Mouse (Mus musculus): ENCODE results near the gene Icmt.

Gene Icmt

DNA sequence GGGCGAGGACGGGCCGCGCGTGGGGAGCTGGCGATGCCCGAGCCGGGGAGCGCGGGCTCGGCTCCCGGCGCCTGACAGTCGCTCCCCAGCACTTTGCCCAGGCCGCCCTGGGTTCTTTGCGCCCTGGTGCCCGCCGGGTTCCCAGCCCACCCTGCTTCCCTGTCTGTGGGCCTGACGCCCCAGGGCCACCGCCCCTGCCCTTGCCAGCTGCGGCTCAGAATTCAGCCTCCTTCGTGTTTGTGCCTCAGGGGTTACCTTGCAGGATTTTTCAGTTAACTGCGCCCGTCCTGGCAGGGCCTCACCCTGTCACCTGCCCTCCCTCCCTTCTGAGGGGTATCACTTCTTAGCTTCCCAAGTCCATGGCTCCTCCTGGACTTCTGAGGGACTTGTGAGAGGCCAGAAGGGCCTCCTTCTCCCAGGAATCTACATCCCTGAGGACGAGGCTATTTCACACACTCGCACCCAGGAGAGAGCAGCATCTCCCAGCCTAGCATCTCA lies 42.3 kb downstream of the Icmt start:
- no peak for DNase-seq (ENCODE audit: low read depth)

DNA sequence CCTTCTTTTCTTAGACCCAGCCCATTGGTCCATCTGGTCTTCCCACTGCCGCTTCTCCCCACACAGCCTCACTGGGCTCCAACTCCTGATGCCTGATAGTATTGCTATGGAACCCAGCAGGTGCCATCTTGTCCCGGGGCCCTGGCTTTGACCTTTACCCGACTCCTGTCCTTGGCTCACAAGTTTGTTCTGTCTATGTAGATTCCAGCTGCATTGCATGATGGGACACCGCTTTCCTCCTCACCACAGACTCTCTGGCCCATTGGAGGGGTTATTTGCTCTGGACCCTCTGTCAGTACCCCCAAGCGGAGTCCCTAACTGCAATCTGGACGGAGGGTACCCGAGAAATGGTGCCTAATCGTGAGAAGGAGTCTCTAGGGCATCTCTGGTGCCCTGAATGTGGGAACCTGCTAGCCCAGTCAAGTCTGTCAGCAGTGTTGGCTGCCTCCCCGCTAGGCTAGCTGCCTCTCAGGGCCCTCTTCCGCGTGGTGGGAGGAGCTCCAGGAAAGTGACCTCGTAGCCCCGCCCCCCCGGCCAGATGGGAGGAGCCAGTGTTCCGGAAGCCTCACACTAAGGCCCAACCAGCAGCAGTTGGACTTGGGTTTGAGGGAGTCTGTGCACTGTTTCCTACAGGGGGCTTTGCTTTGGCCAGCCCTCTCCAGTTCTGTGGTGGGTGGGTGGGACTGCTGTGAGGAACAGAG lies 43.7 kb downstream of the Icmt start:
- DNase-seq (ENCODE audit: low read depth): no peak

DNA sequence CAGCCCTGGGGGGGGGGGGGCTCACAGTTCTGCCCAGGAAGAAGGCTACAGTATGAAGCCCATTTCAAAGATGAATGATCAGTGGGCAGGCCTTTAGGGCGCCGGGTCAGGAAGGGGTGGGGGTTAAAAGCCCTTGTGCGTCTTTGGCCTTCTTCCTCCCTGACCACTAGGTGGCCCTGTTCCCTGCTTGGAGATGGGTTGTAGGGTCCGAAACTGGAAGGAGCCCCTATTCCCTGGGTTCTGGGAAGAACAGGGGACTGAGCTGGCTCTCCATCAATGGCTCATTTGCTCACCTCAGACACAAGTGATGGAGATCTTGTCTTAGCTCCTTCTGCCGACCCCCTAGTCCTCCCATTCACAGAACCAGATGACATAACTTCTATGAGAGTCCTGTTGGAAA lies 46.3 kb downstream of the Icmt start:
- peak; percentile 62 for DNase-seq (ENCODE audit: low read depth)

DNA sequence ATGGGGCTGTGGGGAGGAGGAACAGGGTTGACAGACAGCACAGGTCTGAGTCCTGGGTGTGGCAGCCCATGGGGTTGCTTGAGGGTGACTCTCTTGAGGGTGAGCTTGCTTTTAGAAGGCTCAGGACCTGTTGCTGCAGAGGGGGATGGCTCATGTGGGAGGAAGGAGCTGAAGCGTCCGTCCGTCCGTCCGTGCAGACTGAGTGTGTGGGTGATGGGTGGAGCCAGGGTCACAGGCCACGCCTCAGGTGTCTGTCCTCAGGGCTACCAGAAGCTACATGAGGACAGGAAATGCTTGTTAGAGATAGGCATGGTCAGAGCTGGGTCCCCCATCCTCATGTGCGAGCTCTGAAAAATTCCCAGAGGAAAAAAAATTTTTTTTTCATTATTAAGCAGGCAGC lies 47.6 kb downstream of the Icmt start:
- DNase-seq (ENCODE audit: low read depth): no peak

DNA sequence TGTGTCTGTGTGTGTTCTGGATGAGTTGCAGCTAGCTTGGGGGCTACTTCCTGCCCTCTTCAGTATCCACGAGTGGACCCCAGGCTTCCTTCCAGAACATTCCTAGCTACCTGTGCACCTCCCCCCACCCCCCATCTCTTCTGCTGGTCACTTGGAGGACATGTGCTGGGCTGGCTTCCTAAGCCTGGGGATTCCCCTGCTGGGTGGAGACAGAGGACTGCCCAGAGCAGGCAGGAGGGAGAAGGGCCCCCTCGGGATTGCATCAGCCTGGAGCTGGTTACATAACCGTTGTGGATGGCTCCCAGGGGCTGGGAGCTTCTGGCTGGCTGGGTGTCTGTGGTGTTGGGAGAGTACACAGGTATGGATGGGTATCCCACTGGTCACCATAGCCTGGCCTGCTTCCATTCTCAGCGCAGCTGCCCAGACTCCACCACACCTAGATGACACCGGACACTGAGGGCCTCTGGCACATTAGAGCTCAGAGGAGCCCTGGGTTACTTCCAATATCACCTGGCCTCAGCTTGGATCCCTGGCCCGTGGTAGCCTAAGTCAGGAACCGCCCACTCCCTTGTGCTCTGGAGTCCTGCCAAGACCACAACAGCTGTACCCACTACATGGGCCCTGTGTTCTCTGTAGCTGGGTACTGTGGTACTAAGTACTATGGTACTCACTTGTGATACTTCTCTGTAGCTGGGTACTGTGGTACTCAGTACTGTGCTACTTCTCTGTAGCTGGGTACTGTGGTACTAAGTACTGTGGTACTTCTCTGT lies 48.3 kb downstream of the Icmt start:
- peak; percentile 88 for DNase-seq (ENCODE audit: low read depth)

DNA sequence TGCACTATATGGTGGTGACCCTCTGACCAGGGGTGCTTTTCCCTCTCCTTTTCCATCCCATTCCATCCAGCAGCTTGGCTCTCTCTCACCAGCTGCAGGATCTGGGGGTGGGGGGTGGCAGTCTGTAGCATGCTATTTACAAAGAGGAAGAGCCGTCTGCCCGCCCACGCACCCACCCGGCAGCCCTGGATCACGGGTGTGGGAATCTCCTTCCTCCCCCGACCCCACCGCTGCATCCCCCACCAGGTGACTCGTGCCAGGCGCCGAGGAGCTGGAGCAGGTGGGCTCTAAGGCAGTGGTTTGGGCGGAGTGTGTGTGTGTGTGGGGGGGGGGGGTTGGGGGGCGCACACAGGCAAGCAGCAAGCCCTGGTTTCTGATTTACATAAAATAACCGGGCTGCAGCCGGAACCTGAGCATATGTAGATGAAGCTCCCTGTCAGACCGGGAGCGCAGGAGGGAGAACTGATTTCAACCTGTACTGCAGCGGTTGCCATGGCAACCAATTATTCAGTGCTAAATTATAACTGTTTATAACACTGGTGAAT lies 52.9 kb downstream of the Icmt start:
- peak; percentile 43 for DNase-seq (ENCODE audit: low read depth)

DNA sequence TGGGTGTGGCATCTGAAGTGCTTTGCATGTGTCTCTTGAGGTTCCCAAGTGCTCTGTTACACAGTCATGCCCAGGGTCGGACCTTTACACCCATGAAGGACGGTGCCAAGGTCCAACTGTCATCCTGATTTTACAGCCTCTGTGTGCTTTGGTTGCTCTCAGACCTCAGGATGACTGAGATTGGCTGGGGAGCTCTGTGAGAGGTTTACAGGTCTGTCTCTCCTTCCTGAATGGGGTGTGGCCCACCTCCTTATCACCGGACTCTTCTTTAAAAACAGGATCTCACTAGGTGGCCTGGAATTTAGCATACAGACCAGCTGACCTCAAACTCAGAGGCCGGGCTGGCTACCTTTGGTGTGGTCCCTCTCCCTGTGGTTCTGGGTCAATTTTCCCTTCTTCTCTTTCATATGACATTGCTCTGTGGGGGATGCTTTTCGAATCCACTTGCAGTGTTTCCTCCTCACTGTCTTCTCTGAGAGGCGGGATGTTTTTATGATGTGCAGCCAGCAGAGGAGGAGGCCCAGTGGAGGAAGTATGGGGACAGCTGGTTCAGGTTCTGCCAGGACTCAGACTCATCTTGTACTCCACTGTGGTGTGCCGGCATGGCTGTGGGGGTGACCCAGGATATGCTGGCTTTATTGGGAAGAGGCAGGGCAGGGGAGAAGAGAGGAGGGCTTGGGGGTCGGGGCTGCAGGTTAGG lies 53.8 kb downstream of the Icmt start:
- DNase-seq (ENCODE audit: low read depth): no peak

DNA sequence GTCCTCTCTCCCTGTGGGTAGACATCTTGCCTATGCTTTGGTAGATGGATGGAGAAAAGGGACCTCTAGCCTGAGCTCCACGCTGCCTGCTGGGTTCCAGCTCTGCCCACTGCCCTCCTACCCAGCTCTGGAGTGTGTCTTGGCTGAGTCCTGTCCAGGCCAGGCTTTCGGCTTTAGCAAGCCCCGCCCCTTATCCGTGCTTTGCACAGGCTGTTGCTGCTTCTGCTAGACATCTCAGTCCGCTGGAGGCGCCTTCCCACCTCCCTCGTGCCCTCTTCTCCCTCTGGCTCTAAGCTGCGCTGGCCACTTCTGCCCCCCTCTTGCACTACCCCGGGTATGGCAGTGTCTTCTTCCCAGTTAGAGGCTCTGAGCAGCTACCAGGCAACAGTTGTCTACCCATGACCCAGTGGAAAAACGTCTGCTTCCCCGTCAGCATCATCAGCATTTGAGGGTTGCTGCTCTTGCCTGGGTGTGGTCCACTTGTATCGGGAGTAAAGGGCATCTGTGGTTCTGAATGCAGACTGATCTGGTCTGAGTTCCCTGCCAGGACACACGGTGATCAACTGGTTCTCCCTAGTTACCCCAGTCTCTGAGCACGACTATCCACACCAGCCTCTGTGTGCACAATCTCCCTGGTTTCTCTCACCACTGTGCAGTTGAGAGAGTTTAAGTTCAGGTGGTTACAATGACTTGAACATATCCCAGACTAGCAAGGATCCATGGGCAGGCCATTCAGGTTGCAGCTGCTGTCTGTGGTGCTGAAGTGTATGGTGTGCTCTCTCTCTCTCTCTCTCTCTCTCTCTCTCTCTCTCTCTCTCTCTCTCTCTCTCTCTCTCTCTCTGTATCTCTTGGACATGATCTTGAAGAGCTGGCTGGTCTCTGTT lies 54.6 kb downstream of the Icmt start:
- peak; percentile 63 for DNase-seq (ENCODE audit: low read depth)

DNA sequence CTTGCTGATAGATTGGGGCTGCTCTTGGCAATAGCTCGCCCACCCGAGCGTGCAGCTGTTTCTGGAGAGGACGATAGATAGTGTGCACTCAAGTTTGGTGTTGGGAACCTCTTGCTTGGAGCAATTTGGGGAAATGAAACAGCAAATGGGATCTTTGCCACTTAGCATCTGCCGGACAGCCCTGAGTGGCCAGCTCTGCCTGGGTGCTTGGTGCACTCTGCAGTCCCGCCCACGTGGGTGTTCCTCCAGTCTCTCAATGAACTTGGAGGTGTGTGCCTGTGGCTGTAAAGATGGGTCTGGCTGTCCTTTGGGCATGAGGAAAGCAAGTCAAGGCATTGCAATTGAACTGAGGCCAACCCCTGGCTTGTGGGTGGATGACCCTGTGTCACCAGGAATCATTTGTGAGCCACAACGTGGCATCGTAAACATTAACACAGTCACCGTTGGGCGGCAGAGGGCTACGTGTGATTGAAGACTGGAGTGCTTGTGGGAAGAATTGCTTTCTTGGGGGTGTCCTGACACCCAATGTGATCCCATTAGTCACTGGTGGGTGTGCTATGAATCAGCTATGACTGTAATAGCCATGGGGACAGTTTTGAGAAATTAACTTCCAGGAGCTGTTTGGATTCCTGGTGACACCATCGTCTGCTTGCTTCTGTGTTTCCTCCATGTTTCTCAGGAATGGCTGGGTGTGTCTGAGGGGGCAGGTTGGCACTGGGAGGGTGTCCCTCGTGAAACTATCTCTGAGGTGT lies 57.0 kb downstream of the Icmt start:
- peak; percentile 18 for DNase-seq (ENCODE audit: low read depth)

DNA sequence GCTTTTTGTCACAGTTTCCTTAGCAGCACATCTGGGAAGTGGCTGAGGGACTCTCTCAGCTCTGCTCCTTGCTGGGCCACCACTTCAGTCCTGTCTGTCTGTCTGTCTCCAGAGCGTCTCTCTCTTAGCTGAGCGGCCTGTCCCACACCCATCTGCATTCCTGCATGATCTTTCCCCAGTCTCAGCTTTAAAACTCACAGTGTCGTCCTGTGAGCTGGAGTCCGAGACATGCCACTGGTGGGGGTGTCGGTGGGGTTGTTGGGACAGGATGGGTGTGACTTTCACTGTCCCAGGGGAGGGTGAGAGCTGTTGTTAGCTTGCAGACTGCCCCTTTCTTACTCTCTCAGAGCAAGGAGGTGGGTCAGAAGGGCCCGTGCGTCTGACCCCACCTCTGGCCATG lies 58.6 kb downstream of the Icmt start:
- no peak for DNase-seq (ENCODE audit: low read depth)

All from NIH3T3 (cell line).